Mouse (Mus musculus): ENCODE results near the gene Casp9.

GRCm38 (mm10) chr4:141864506-141864905 lies 71.1 kb downstream of the Casp9 start:
- TF ChIP-seq CTCF (IDR thresholded peaks at IDR 0.05; ENCODE audit: borderline replicate concordance, extremely low read depth, insufficient read depth, insufficient read length) (no peak), POLR2A (IDR thresholded peaks at IDR 0.05; ENCODE audit: borderline replicate concordance, extremely low read depth, insufficient read depth, insufficient read length, poor library complexity, severe bottlenecking) (no peak)

Data from brain, embryonic 14.5 days (tissue).